Mouse (Mus musculus) hematopoietic stem cell, adult 5-6 weeks (primary cell): ENCODE measurements at regions not wholly inside any gene's neighbourhood (a gene's known extent, or its start where the extent isn't known, plus 50 kb on each side); places are given as distances from the start of the nearest gene placed in this dataset.

ENCODE experiments used
- ATAC-seq, 2 experiments: fragments of 125-278 bp in 1 of 2; replicated peaks in 1 of 2; 2 replicates each; pipeline ENCODE4 v1.8.0; 2016 to 2017; ENCODE audit warnings: inconsistent platforms in 2 of 2, mild to moderate bottlenecking in 2 of 2, moderate number of reproducible peaks in 2 of 2, low read depth in 1 of 2, moderate TSS enrichment in 1 of 2; ENCODE audit not compliant: low FRiP score in 2 of 2, poor library complexity in 2 of 2, severe bottlenecking in 2 of 2, insufficient read depth in 1 of 2, low TSS enrichment in 1 of 2

GRCm38 (mm10) chr6:94413987-94414360 is 86.2 kb upstream of the Slc25a26 start:
- ATAC-seq: no peak

GRCm38 (mm10) chr6:94413297-94413986 is 86.7 kb upstream of the Slc25a26 start:
- no peak for ATAC-seq

GRCm38 (mm10) chr6:94412341-94412740 is 87.8 kb upstream of the Slc25a26 start:
- no peak for ATAC-seq

- no peak for ATAC-seq
These were observed 89.7 kb upstream of the Slc25a26 start for GRCm38 (mm10) chr6:94410480-94410879.

GRCm38 (mm10) chr6:94408996-94409395 is 91.1 kb upstream of the Slc25a26 start:
- no peak for ATAC-seq

- no peak for ATAC-seq
These were observed 92.4 kb upstream of the Slc25a26 start for GRCm38 (mm10) chr6:94407751-94408150.

- ATAC-seq: no peak
These were observed 94.6 kb upstream of the Slc25a26 start for GRCm38 (mm10) chr6:94405371-94406076.

- ATAC-seq: no peak
These were observed 98.3 kb upstream of the Slc25a26 start for GRCm38 (mm10) chr6:94401617-94402481.

GRCm38 (mm10) chr6:94401061-94401591 is 99.0 kb upstream of the Slc25a26 start:
- no peak for ATAC-seq

GRCm38 (mm10) chr6:94400471-94401051 is 99.6 kb upstream of the Slc25a26 start:
- ATAC-seq: peak; percentile 75

GRCm38 (mm10) chr6:94391134-94391533 is 107.4 kb upstream of the Magi1 start:
- ATAC-seq: no peak

GRCm38 (mm10) chr6:94390403-94390802 is 106.7 kb upstream of the Magi1 start:
- ATAC-seq: no peak

GRCm38 (mm10) chr6:94389716-94390115 is 106.0 kb upstream of the Magi1 start:
- no peak for ATAC-seq

- no peak for ATAC-seq
These were observed 103.9 kb upstream of the Magi1 start for GRCm38 (mm10) chr6:94387648-94388047.

GRCm38 (mm10) chr6:94385531-94385930 is 101.8 kb upstream of the Magi1 start:
- ATAC-seq: no peak

- no peak for ATAC-seq
These were observed 86.3 kb upstream of the Magi1 start for GRCm38 (mm10) chr6:94369991-94370390.

- ATAC-seq: no peak
These were observed 80.2 kb upstream of the Magi1 start for GRCm38 (mm10) chr6:94363951-94364350.
